Mouse (Mus musculus) telencephalon, adult 2 months (tissue): Measurements from ENCODE around the gene Gm10974.

Experiments
- DNase-seq: peaks from one replicate; pipeline ENCODE4 v3.0.0-alpha.2; 2011; ENCODE audit warnings: low read depth, low spot score

Gm10974 gene

DNA sequence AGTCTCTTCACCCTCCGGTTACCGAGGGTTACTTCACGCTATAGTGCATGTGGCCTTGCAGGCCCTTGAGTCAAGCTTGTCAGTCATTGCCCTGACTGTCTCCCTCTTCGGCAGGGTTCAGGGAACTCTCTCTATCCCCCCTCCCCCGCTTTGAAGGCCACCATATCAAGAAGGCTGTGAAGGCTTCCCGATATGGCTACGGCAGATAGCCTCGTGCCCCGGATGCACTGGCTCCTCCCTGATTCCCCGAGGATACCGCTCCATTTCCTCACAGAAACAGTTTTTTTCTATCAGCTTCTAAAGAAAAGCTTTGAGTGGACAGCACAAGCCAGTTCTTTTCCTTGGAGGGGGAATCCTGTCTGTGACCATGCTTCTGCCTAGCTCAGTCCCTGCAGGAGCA is 39.8 kb downstream of the Gm10974 start:
- DNase-seq, result no peak

DNA sequence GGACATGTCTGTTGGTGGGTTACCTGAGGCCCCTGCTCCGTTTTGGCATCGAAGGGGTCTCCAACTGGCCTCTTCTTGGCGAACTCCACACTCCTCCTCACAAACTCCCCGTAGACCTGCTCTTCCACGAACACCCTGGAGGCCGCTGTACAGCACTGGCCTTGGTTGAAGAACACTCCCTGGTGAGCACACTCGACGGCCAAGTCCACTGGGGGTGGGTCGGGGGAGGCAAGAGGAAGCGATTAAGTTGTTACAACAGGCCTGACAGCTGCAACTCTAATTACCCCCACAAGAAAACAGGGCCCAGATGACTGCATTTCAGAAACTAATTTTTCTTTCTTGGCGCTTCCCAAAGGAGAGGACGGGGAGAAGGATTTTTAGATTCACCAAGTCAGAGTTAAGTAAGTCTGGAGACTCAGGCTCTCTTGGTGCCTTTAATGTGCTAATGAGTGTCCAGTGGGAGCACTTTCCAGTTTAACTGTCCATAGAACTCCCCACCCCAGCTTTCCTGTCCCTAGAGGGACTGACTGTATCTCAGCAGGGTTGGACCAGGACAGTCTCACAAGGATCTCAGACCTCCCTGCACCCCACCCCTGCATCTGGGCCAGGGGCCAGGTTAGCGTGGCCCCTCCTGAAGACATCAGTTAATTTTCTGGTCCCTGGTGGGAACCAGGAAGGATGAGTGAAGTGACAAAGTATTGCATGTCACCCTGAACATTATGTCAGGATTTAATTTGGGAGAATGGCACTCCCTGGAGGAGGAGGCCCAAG is 40.4 kb downstream of the Gm10974 start:
- no peak for DNase-seq

DNA sequence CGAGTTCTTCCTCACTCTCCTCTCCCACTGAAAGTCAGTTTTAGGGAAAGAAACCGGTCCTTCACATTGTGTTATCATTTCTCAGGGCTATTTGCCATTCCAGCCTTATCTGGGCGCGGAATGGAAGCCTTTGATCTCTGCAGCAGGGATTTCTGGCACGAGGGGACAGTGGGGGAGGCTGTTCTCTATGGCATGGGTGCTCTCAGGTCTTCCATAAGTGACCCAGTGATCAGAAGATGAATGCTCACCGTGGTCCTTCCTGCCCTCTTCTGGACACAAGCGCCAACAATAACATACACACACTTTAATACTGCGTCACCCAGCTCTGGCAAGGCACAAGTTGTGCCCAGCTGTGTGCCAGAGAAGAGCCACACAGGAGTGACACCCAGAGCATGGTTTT is 41.3 kb downstream of the Gm10974 start:
- DNase-seq, result no peak

DNA sequence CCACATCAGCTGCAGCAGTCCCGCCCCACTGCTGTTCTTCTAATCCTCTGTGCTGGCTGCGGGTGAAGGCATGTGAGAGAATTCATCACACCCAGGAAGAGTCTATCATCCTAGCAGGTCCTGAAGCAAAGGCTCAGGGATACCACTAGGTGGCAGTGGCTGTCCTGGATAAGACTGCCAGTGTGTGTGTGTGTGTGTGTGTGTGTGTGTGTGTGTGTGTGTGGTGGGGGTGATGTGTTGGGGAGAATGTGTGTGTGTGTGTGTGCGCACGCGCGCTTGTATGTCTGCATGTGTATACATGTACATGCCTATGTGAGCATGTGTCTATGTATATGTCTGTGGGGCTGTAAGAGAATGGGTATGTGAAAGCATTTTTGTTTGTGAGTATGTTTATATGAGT is 43.7 kb downstream of the Gm10974 start:
- DNase-seq, result no peak

DNA sequence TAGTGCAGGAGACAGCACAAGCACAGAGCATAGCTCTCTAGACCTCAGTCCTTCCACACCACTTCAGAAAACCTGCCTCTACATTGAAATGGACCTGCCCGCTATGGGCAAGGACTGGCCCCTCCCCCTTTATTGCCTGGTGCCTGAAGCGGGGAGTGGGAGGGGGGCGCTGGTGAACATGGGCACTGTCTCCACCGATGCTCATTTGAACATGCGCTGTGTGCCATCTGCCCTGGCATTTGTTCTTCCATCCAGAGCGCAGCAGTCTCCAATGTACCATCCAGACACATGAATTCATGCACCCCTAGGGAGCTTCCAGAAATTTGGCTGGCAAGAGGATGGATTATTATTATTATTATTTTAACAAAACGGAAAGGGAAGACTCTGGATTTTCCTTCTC is 47.4 kb downstream of the Gm10974 start:
- no peak for DNase-seq

DNA sequence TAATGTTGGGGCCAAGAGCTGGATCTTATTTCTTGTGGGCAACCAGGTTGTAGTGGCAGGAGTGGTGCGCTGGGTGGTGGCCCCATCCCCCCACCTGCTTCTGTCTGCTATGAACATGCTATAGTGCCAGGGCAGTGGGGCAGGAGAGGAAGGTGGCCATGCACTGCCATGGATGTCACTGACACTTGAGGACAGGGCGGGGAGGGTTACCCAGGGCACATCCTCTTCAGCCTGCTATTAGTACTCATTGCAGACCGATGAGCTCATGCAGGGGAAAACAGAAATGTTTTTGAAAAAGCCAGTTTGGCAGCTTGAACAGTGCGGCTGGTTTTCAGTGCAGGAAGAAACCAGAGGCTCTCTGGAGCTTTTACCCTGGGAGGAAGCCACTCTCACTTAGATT is 51.1 kb downstream of the Gm10974 start:
- DNase-seq, result no peak

DNA sequence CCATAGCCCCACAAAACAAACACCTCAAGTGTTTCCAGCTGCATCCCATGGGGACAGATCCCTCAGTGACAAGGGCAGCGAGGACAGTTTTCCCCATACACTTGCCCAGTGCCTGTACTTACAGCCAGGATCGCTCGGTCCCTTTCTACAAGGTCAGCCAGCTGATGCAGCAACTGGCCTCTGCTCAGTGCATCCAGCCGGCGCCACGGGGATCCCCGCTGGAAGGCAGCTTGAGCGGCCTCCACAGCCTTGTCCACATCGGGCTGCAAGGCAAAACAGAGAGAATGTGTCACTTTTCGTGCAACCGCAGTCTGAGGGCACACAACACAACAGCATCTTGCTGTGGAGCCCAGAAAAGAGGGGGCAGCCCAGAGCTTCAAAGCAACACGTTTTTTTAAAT is 53.3 kb downstream of the Gm10974 start:
- no peak for DNase-seq

DNA sequence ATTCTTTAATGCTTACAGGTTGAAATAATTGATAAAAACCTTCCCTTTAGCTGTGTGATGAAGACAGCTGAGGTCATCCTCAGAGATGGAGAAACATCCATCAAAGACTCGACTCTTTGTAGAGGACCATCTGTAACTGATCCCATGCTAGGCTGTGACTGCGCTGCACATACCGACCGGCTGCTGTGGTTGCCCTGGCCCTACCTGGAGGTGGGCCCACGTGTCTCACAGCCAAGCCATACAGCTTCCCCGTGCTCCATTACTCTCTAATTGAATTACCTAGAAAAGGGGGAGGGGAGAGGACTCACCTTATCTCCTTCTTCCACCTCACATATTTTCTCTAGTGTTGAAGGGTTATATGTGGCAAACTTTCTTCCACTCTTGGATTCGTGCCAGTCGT is 56.2 kb downstream of the Gm10974 start:
- DNase-seq, result no peak

DNA sequence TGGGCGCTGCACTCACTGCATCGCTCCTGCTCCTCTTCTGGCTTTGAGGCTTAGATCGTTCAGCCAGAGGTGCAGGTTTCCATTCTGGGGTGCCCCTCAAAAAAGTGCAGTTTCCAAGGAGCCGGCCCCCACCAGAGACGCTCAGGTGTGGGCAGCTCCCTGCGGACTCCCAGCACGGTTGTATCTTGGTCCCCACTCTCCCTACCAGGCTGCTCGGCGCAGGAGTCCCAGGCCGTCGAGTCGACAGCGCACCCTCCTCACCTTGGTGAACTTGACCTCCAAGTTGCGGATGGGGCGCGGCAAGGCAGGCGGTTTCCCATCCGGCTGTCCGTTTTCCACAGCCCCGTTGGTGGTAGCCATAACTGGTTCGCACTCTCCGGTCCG is 61.3 kb downstream of the Gm10974 start:
- DNase-seq, result no peak

DNA sequence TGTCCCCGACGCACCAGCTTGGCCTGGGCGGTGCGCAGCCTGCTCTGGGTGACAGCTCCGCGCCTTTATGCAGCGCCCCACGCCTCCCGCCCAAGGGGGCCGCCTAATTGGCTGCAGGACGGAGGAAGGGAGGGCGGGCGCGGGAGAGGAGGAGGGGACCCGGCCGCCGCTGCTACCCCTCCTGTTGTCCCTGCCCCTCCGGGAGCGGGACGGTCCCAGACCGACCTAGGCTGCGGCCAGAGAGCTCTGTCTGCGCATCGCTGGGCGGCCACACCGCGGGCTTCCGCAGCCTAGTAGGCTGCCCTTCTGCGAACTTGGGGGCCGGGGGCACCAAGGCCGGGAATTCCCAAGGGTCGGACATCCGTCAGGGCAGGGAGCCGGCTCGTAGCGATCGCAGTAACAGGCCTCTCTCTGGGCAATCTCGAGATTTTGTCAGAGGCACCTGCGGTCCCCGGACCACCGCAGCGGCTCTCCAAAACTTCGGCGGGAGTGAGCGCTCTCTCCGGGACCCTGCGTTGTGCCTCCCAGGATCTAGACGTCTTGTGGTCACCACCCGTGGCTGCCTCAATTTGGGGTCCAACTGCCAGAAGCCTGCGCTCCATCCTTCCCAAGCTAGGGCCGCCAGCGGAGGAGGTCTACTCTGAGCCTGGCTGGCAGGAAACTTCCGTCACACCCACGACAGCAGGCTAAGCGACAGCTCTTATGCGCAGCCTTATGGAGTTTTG is 61.9 kb downstream of the Gm10974 start, which contains the start of gene Aldh1a3:
Aldh1a3 (minus strand) TSS at position 81 of the 725 bp plus-strand sequence.
- no peak for DNase-seq

DNA sequence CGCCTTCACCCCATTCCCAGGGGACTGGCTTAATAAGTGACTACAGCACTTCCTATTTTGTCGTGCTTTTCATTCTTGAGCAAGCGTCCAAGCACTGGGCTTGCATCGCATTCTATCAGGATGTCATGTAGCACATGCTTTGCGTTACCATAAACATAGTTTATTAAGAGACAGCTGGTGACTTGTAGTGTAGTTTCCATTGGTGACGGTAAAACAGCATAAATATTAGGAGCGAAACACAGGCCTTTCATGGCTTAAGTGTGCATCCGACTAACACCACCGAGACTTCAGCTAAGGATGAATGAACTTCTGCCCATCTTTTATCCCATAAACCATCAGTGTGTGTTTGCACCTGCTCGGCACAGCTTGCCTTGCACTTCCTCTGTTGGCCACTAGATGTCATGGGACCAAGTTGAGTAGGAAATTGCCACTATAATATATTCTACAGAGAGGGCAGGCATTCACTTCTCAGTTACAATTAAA is 68.8 kb downstream of the Gm10974 start:
- DNase-seq, result no peak
